Mouse (Mus musculus): ENCODE data around the gene Pla2g7. TPM values are rescaled to one million over a fixed set of nuclear protein-coding genes. Genes with fewer than 3 reads are reported as not detected.

Gene Pla2g7
- polyA plus RNA-seq, 1 experiment from 2014 or later: 12.3 TPM

- H3K9ac ChIP-seq: no peak overlapping the region
- H3K9me3 ChIP-seq: no peaks in the 10 kb centered on the region
- peaks cover 14% of the 10 kb centered on the region for H3K4me1 ChIP-seq
- peak overlapping the region; percentile 84 for H3K4me2 ChIP-seq
- ATAC-seq (ENCODE audit: insufficient number of reproducible peaks, low FRiP score, low TSS enrichment, low read depth): no peak
- H3K36me3 ChIP-seq: no peaks in the 10 kb centered on the region
- no peak overlapping the region for H3K27ac ChIP-seq
- peak overlapping the region; percentile 40 for H3K4me3 ChIP-seq
- 23% methylated on average over 24 of the region's 24 CpGs for WGBS
- H3K27me3 ChIP-seq: peaks cover 34% of the 10 kb centered on the region
Observed at GRCm38 (mm10) chr17:43629026-43629495, 61.2 kb downstream of the Pla2g7 start.

DNA sequence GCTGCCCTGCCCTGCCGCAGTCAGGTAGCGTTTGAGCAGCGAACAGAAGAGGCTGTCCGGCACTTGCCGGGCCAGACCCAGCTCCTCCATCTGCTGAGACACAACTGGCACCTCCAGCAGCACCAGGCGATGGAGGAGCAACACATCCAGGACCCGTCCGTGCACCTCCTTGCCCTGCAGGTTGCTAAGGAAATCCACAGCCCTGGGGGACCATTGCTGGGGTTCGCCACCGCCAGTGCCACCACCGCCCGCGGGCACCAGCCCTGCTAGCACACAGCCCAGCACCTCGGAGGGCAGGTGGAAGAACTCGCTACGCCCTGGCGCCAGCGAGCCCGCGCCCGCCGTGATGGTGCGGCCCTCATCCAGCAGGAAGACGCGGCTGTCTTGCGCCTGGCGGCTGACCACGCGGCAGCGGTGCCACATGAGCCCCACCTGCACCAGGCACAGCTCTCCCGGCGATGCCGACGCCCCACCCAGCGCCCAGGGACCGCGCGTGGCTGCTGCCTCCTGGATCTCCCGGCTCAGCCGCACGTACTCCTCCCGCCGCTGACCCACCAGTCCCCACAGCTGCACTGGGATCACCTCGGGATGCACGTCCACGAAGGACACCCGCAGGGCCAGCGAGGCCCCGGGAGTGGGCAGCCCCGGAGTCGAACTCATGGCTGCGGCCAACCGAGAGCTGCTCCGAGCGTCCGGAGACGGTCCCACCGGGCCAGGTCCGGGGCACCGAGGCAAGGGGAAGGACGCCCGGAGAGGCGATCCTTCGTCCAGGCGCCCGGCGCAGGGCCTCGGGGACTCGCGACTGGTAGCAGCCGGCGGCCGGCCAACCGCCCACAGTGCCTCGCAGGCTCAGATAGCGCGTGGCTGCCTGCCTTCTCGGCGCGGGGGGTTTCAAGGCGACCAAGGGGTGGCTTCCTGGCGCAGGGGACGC, 61.9 kb downstream of the Pla2g7 start, which contains the start of gene Tdrd6:
TSS of gene Tdrd6 (minus strand) at position 804 of the 931 bp plus-strand sequence.
- H3K4me3 ChIP-seq: peak within 1 kb of the TSS; percentile 40
- H3K27me3 ChIP-seq: peaks cover 34% of the 10 kb centered on the region

GRCm38 (mm10) chr17:43630427-43630760, 62.5 kb downstream of the Pla2g7 start:
- 43% methylated on average over 13 of the region's 13 CpGs for WGBS
- no peaks in the 10 kb centered on the region for H3K9me3 ChIP-seq
- peak overlapping the region; percentile 84 for H3K4me2 ChIP-seq
- H3K27ac ChIP-seq: no peak overlapping the region
- H3K27me3 ChIP-seq: peaks cover 34% of the 10 kb centered on the region
- no peak overlapping the region for H3K9ac ChIP-seq
- ATAC-seq (ENCODE audit: insufficient number of reproducible peaks, low FRiP score, low TSS enrichment, low read depth): no peak
- H3K4me3 ChIP-seq: peak overlapping the region; percentile 40
- H3K36me3 ChIP-seq: no peaks in the 10 kb centered on the region
- H3K4me1 ChIP-seq: peaks cover 14% of the 10 kb centered on the region

More for the DNA sequence above, 61.9 kb downstream of the Pla2g7 start, which contains the start of gene Tdrd6:
- no peaks in the 10 kb centered on the region for H3K36me3 ChIP-seq
- peaks cover 14% of the 10 kb centered on the region for H3K4me1 ChIP-seq
- no peaks in the 10 kb centered on the region for H3K9me3 ChIP-seq
- no peak within 1 kb of the TSS for H3K27ac ChIP-seq
- H3K4me2 ChIP-seq: peak within 1 kb of the TSS; percentile 84
- no peak for ATAC-seq (ENCODE audit: insufficient number of reproducible peaks, low FRiP score, low TSS enrichment, low read depth)
- peak within 1 kb of the TSS; percentile 28 for H3K9ac ChIP-seq
- 4% methylated on average over 83 of the region's 83 CpGs for WGBS

DNA sequence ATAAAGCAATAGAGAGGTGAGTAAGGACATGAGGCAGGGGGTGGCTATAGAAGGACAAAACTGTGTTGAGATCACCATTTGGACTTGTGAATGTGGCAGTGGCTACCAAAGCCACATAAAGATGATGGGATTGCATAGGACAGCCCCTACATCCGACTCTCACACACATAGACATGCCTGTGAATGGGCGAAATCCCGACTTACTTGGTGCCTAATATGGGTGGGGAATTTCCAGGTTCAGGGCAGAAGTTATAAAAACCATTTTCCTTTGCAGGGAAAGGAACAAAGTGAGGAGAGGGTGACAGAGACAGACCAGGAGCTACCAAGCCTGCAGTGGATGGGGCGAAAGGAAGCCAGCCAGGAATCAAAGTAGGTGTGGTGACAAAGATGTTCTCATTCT, 69.2 kb downstream of the Pla2g7 start:
- ATAC-seq (ENCODE audit: insufficient number of reproducible peaks, low FRiP score, low TSS enrichment, low read depth): no peak
- H3K27ac ChIP-seq: no peak overlapping the region
- no peak overlapping the region for H3K9ac ChIP-seq
- H3K36me3 ChIP-seq: 0 out of 2 replicates have a peak, but pooled peaks cover 3% of the 10 kb centered on the region
- H3K4me3 ChIP-seq: no peak overlapping the region
- 93% methylated on average over 4 of the region's 4 CpGs for WGBS
- H3K9me3 ChIP-seq: no peaks in the 10 kb centered on the region
- no peak overlapping the region for H3K4me2 ChIP-seq
- H3K4me1 ChIP-seq: no peaks in the 10 kb centered on the region
- H3K27me3 ChIP-seq: no peaks in the 10 kb centered on the region

- peaks cover 27% of the 10 kb centered on the region for H3K36me3 ChIP-seq
- no peak overlapping the region for H3K27ac ChIP-seq
- 71% methylated on average over 1 of the region's 1 CpGs for WGBS
- H3K9me3 ChIP-seq: no peaks in the 10 kb centered on the region
- H3K9ac ChIP-seq: no peak overlapping the region
- H3K4me1 ChIP-seq: no peaks in the 10 kb centered on the region
- H3K4me2 ChIP-seq: no peak overlapping the region
- no peak overlapping the region for H3K4me3 ChIP-seq
- no peaks in the 10 kb centered on the region for H3K27me3 ChIP-seq
- no peak for ATAC-seq (ENCODE audit: insufficient number of reproducible peaks, low FRiP score, low TSS enrichment, low read depth)
Observed at GRCm38 (mm10) chr17:43640825-43641224, 72.9 kb downstream of the Pla2g7 start.

- WGBS: 83% methylated on average over 7 of the region's 7 CpGs
- Histone ChIP-seq H3K4me3 (no peak overlapping the region), H3K4me1 (no peaks in the 10 kb centered on the region), H3K4me2 (no peak overlapping the region), H3K9me3 (no peaks in the 10 kb centered on the region), H3K36me3 (peaks cover 41% of the 10 kb centered on the region), H3K27ac (no peak overlapping the region), H3K27me3 (no peaks in the 10 kb centered on the region), H3K9ac (no peak overlapping the region)
- no peak for ATAC-seq (ENCODE audit: insufficient number of reproducible peaks, low FRiP score, low TSS enrichment, low read depth)
Observed at GRCm38 (mm10) chr17:43643191-43643590, 75.3 kb downstream of the Pla2g7 start.

- ATAC-seq (ENCODE audit: insufficient number of reproducible peaks, low FRiP score, low TSS enrichment, low read depth): no peak
- no peaks in the 10 kb centered on the region for H3K4me1 ChIP-seq
- no peaks in the 10 kb centered on the region for H3K9me3 ChIP-seq
- H3K27me3 ChIP-seq: no peaks in the 10 kb centered on the region
- H3K9ac ChIP-seq: no peak overlapping the region
- no peak overlapping the region for H3K27ac ChIP-seq
- no peak overlapping the region for H3K4me3 ChIP-seq
- WGBS: 70% methylated on average over 7 of the region's 7 CpGs
- H3K36me3 ChIP-seq: peaks cover 41% of the 10 kb centered on the region
- no peak overlapping the region for H3K4me2 ChIP-seq
Observed at GRCm38 (mm10) chr17:43644375-43644774, 76.5 kb downstream of the Pla2g7 start.

- H3K9me3 ChIP-seq: no peaks in the 10 kb centered on the region
- no peak overlapping the region for H3K4me3 ChIP-seq
- no peaks in the 10 kb centered on the region for H3K27me3 ChIP-seq
- 88% methylated on average over 3 of the region's 3 CpGs for WGBS
- no peak overlapping the region for H3K9ac ChIP-seq
- H3K27ac ChIP-seq: no peak overlapping the region
- no peak overlapping the region for H3K4me2 ChIP-seq
- H3K36me3 ChIP-seq: peaks cover 45% of the 10 kb centered on the region
- H3K4me1 ChIP-seq: no peaks in the 10 kb centered on the region
- no peak for ATAC-seq (ENCODE audit: insufficient number of reproducible peaks, low FRiP score, low TSS enrichment, low read depth)
Observed at GRCm38 (mm10) chr17:43645136-43645535, 77.2 kb downstream of the Pla2g7 start.

DNA sequence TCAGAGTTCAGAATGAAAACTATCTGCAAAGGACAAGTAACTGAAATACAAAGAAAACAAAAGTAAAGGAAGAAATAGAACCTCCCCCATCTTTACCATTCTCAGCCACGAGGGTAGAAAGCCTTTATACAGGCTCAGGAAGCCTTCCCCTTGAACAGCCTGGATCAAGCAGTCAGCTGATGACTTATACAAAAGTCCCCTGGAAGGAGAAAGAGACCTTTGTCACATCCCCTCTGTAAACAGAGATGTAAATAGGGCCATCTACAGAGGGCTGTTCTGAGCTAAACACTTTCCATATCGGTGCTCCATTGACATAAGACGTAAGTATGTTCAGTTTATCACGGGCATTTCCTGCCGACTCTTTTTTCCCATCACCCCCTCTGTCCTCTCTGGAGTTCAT, 79.0 kb downstream of the Pla2g7 start:
- no peak for ATAC-seq (ENCODE audit: insufficient number of reproducible peaks, low FRiP score, low TSS enrichment, low read depth)
- WGBS: 67% methylated on average over 5 of the region's 5 CpGs

GRCm38 (mm10) chr17:43649641-43650436, 81.9 kb downstream of the Pla2g7 start:
- Histone ChIP-seq H3K4me2 (no peak overlapping the region), H3K4me1 (no peaks in the 10 kb centered on the region), H3K27ac (no peak overlapping the region), H3K4me3 (no peak overlapping the region), H3K9ac (no peak overlapping the region), H3K9me3 (no peaks in the 10 kb centered on the region), H3K27me3 (no peaks in the 10 kb centered on the region), H3K36me3 (peaks cover 43% of the 10 kb centered on the region)
- WGBS: 90% methylated on average over 10 of the region's 10 CpGs
- ATAC-seq (ENCODE audit: insufficient number of reproducible peaks, low FRiP score, low TSS enrichment, low read depth): no peak

More for the DNA sequence above, 79.0 kb downstream of the Pla2g7 start:
- H3K27me3 ChIP-seq: no peaks in the 10 kb centered on the region
- H3K4me2 ChIP-seq: no peak overlapping the region
- no peaks in the 10 kb centered on the region for H3K4me1 ChIP-seq
- H3K9ac ChIP-seq: no peak overlapping the region
- no peak overlapping the region for H3K4me3 ChIP-seq
- no peaks in the 10 kb centered on the region for H3K9me3 ChIP-seq
- no peak overlapping the region for H3K27ac ChIP-seq
- H3K36me3 ChIP-seq: peaks cover 56% of the 10 kb centered on the region

DNA sequence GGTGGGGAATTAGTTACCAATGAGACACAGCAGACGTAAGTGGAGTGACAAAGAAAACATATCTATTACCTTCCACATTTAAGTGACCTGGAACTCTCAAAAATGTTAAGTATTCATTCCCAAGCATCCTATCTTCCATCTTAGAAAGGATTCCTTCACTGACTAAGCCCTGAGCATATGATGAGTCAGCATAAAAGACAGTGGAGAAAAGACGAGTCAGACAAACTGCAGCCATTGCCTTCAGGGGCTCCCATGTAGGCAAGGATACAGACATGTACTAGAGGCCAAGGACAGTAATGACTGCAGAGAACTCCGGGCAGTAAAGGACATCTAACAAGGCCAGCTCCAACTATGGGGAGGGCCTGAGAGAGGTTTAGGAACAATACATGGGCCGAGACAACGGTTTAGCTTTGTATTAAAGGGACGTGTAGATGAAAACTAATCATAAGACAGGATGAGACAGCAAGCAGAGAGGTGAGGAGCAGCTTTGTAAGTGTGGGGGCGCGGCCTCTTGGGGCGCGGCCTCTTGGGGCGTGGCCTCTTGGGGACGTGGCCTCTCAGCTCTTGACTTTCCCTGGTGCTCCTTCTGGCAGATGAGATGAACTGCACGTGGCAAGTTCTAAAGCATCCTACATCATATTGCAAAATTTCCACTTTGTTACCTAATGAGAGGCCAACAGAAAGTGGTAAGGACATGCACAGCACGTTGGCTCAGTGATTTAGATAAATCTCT, 83.6 kb downstream of the Pla2g7 start:
- Histone ChIP-seq H3K36me3 (peaks cover 32% of the 10 kb centered on the region), H3K4me1 (no peaks in the 10 kb centered on the region), H3K4me2 (no peak overlapping the region), H3K27ac (no peak overlapping the region), H3K27me3 (no peaks in the 10 kb centered on the region), H3K4me3 (no peak overlapping the region), H3K9me3 (no peaks in the 10 kb centered on the region), H3K9ac (no peak overlapping the region)
- ATAC-seq (ENCODE audit: insufficient number of reproducible peaks, low FRiP score, low TSS enrichment, low read depth): no peak
- WGBS: 69% methylated on average over 14 of the region's 14 CpGs
